Comparison of ENCODE assay signal across 10 mouse cellular contexts in genomic region chr9:57633481-57634024, GRCm38 (mm10). TPM values are rescaled to one million over a fixed set of nuclear protein-coding genes. Genes with fewer than 3 reads are reported as not detected.
DNase-seq lines count a peak whose midpoint lies in the region; ATAC-seq and TF ChIP-seq lines count a peak whose summit lies in the region.
"Had no signal": no experiment of that assay in that cellular context is flagged by ENCODE, and none has a peak within 500 bp of the region (broad histone marks: within the 10 kb centered on the region; RNA-seq: fewer than 3 reads in every experiment).

No protein-coding gene starts in this region.

- no peaks in the 10 kb centered on the region for H3K27me3 ChIP-seq in hindbrain, embryonic 13.5 days
- H3K27me3 ChIP-seq in hindbrain, embryonic 11.5 days (ENCODE audit: control insufficient read depth, insufficient read depth, low read length) = no peaks in the 10 kb centered on the region
- no peaks in the 10 kb centered on the region for H3K27me3 ChIP-seq in spleen, adult 2 months (ENCODE audit: control insufficient read depth, insufficient read depth, low read length)
- no peaks in the 10 kb centered on the region for H3K27me3 ChIP-seq in kidney, embryonic 15.5 days
- H3K27me3 ChIP-seq: embryonic facial prominence, embryonic 15.5 days had no signal

- peak; percentile 37; the same call in 1 of the 2 replicates for TF ChIP-seq CTCF in spleen, adult 2 months (IDR thresholded peaks at IDR 0.05; ENCODE audit: extremely low read depth, insufficient read depth, insufficient read length, insufficient replicate concordance)

- no peak for ATAC-seq in hindbrain, embryonic 13.5 days (ENCODE audit: low FRiP score)
- no peak for ATAC-seq in hindbrain, embryonic 11.5 days (ENCODE audit: low FRiP score)
- no peak for ATAC-seq in kidney, embryonic 15.5 days (replicated peaks; ENCODE audit: low FRiP score)

- H3K27ac ChIP-seq in hindbrain, embryonic 13.5 days = no peak overlapping the region; the same call in 1 of the 2 replicates
- no peak overlapping the region for H3K27ac ChIP-seq in hindbrain, embryonic 11.5 days (ENCODE audit: low read depth, low read length)
- peak overlapping the region; percentile 70 for H3K27ac ChIP-seq in spleen, adult 2 months (ENCODE audit: insufficient read depth, low read length)
- H3K27ac ChIP-seq in kidney, embryonic 15.5 days = no peak overlapping the region
- H3K27ac ChIP-seq: embryonic facial prominence, embryonic 15.5 days had no signal

- H3K9ac ChIP-seq in hindbrain, embryonic 13.5 days = peak overlapping the region; percentile 39; the same call in 1 of the 2 replicates
- no peak overlapping the region for H3K9ac ChIP-seq in hindbrain, embryonic 11.5 days (ENCODE audit: low read depth, low read length)
- H3K9ac ChIP-seq in kidney, embryonic 15.5 days = no peak overlapping the region
- H3K9ac ChIP-seq: embryonic facial prominence, embryonic 15.5 days had no signal

- peaks cover 44% of the 10 kb centered on the region for H3K36me3 ChIP-seq in hindbrain, embryonic 13.5 days
- H3K36me3 ChIP-seq in hindbrain, embryonic 11.5 days (ENCODE audit: control insufficient read depth, insufficient read depth, low read length) = peaks cover 5% of the 10 kb centered on the region; the same call in 1 of the 2 replicates
- peaks cover 35% of the 10 kb centered on the region for H3K36me3 ChIP-seq in spleen, adult 2 months (ENCODE audit: control insufficient read depth, insufficient read depth, low read length)
- peaks cover 31% of the 10 kb centered on the region for H3K36me3 ChIP-seq in kidney, embryonic 15.5 days

- whole genome bisulfite sequencing in hindbrain, embryonic 13.5 days = 42% methylated on average over 4 of the region's 4 CpGs
- WGBS in hindbrain, embryonic 11.5 days = 46% methylated on average over 4 of the region's 4 CpGs
- 24% methylated on average over 4 of the region's 4 CpGs for WGBS in spleen, adult 2 months
- WGBS in kidney, embryonic 15.5 days = 42% methylated on average over 4 of the region's 4 CpGs

- no peak for TF ChIP-seq POLR2A in spleen, adult 2 months (IDR thresholded peaks at IDR 0.05; ENCODE audit: low read depth, low read length)

- no peak overlapping the region for H3K4me3 ChIP-seq in hindbrain, embryonic 13.5 days
- no peak overlapping the region for H3K4me3 ChIP-seq in hindbrain, embryonic 11.5 days (ENCODE audit: low read depth, low read length)
- no peak overlapping the region for H3K4me3 ChIP-seq in spleen, adult 2 months (ENCODE audit: extremely low read depth, insufficient read depth, insufficient read length)
- H3K4me3 ChIP-seq in kidney, embryonic 15.5 days (replicated peaks) = no peak overlapping the region
- H3K4me3 ChIP-seq: embryonic facial prominence, embryonic 15.5 days had no signal

- peaks cover 38% of the 10 kb centered on the region for H3K4me1 ChIP-seq in hindbrain, embryonic 13.5 days (replicated peaks)
- no peaks in the 10 kb centered on the region; the same call in 1 of the 2 replicates for H3K4me1 ChIP-seq in hindbrain, embryonic 11.5 days (replicated peaks; ENCODE audit: control insufficient read depth, insufficient read depth, low read length)
- H3K4me1 ChIP-seq in spleen, adult 2 months (ENCODE audit: control insufficient read depth, insufficient read depth, insufficient read length) = peaks cover 44% of the 10 kb centered on the region
- peaks cover 25% of the 10 kb centered on the region for H3K4me1 ChIP-seq in kidney, embryonic 15.5 days

- H3K4me2 ChIP-seq in hindbrain, embryonic 13.5 days = no peak overlapping the region
- no peak overlapping the region for H3K4me2 ChIP-seq in hindbrain, embryonic 11.5 days (replicated peaks; ENCODE audit: low read depth, low read length)
- no peak overlapping the region for H3K4me2 ChIP-seq in kidney, embryonic 15.5 days
- H3K4me2 ChIP-seq: embryonic facial prominence, embryonic 15.5 days had no signal

- no peak for DNase-seq in hindbrain, embryonic 11.5 days (ENCODE audit: low spot score)
- peak; percentile 54 to 62 for DNase-seq in spleen, adult 2 months (ENCODE audit: low read depth in 1 of 2, low spot score in 2 of 2)
- no peak for DNase-seq in spleen, adult 12 weeks (ENCODE audit: low spot score)
- peak; percentile 63 for DNase-seq in layer of hippocampus, adult 9-11 months
- DNase-seq in thymus, postnatal 36 days = peak; percentile 56 to 67
- DNase-seq in urinary bladder, postnatal 14 days (ENCODE audit: low spot score) = no peak

- H3K9me3 ChIP-seq in hindbrain, embryonic 13.5 days = no peaks in the 10 kb centered on the region
- no peaks in the 10 kb centered on the region for H3K9me3 ChIP-seq in hindbrain, embryonic 11.5 days (ENCODE audit: control insufficient read depth, low read length)
- no peaks in the 10 kb centered on the region for H3K9me3 ChIP-seq in kidney, embryonic 15.5 days (replicated peaks)
- H3K9me3 ChIP-seq: embryonic facial prominence, embryonic 15.5 days had no signal

RNA-seq across cellular contexts. Expression of gene Lman1l, which starts 13.0 kb away (rescaled TPM):
- not detected in 2 replicates for polyA plus RNA-seq in hindbrain, embryonic 13.5 days (2015; fragmentation: Nextera tagmentation; extraction: Ambion mirVana)
- polyA plus RNA-seq in hindbrain, embryonic 11.5 days (2014; fragmentation: Nextera tagmentation; extraction: Ambion mirVana) = not detected in 2 replicates
- 0.09 and 0.16 TPM in 2 replicates for polyA plus RNA-seq in spleen, adult 2 months (2012; rRNA removed)
- not detected in 2 replicates for polyA plus RNA-seq in kidney, embryonic 15.5 days (2015; fragmentation: Nextera tagmentation; extraction: Ambion mirVana)
- polyA plus RNA-seq: embryonic facial prominence, embryonic 15.5 days; intestine, embryonic 14.5 days had no signal

RNA-seq across cellular contexts. Expression of gene Csk, which starts 19.9 kb away (rescaled TPM):
- 43.6 and 45.0 TPM in 2 replicates for polyA plus RNA-seq in hindbrain, embryonic 13.5 days (2015; fragmentation: Nextera tagmentation; extraction: Ambion mirVana)
- polyA plus RNA-seq in hindbrain, embryonic 11.5 days (2014; fragmentation: Nextera tagmentation; extraction: Ambion mirVana) = 29.4 and 30.7 TPM in 2 replicates
- polyA plus RNA-seq in spleen, adult 2 months (2012; rRNA removed) = 233 and 265 TPM in 2 replicates
- 27.2 and 27.9 TPM in 2 replicates for polyA plus RNA-seq in kidney, embryonic 15.5 days (2015; fragmentation: Nextera tagmentation; extraction: Ambion mirVana)

RNA-seq across cellular contexts. Expression of gene Cplx3, which starts 27.5 kb away (rescaled TPM):
- 0.21 and 0.48 TPM in 2 replicates for polyA plus RNA-seq in hindbrain, embryonic 13.5 days (2015; fragmentation: Nextera tagmentation; extraction: Ambion mirVana)
- polyA plus RNA-seq in hindbrain, embryonic 11.5 days (2014; fragmentation: Nextera tagmentation; extraction: Ambion mirVana) = 0.09 and 0.11 TPM in 2 replicates
- polyA plus RNA-seq in spleen, adult 2 months (2012; rRNA removed) = not detected in 2 replicates
- not detected in 2 replicates for polyA plus RNA-seq in kidney, embryonic 15.5 days (2015; fragmentation: Nextera tagmentation; extraction: Ambion mirVana)
- polyA plus RNA-seq: embryonic facial prominence, embryonic 15.5 days; intestine, embryonic 14.5 days had no signal

RNA-seq across cellular contexts. Expression of gene Ulk3, which starts 44.3 kb away (rescaled TPM):
- polyA plus RNA-seq in hindbrain, embryonic 13.5 days (2015; fragmentation: Nextera tagmentation; extraction: Ambion mirVana) = 28.6 and 30.5 TPM in 2 replicates
- 5.2 and 8.6 TPM in 2 replicates for polyA plus RNA-seq in hindbrain, embryonic 11.5 days (2014; fragmentation: Nextera tagmentation; extraction: Ambion mirVana)
- 44.5 and 47.6 TPM in 2 replicates for polyA plus RNA-seq in spleen, adult 2 months (2012; rRNA removed)
- polyA plus RNA-seq in kidney, embryonic 15.5 days (2015; fragmentation: Nextera tagmentation; extraction: Ambion mirVana) = 16.9 and 18.8 TPM in 2 replicates

RNA-seq across cellular contexts. Expression of gene Cyp1a2, which starts 50.0 kb away (rescaled TPM):
- not detected in 2 replicates for polyA plus RNA-seq in hindbrain, embryonic 13.5 days (2015; fragmentation: Nextera tagmentation; extraction: Ambion mirVana)
- polyA plus RNA-seq in hindbrain, embryonic 11.5 days (2014; fragmentation: Nextera tagmentation; extraction: Ambion mirVana) = not detected in 2 replicates
- polyA plus RNA-seq in spleen, adult 2 months (2012; rRNA removed) = not detected in 2 replicates
- not detected in 2 replicates for polyA plus RNA-seq in kidney, embryonic 15.5 days (2015; fragmentation: Nextera tagmentation; extraction: Ambion mirVana)
- polyA plus RNA-seq: embryonic facial prominence, embryonic 15.5 days; intestine, embryonic 14.5 days had no signal

Comparison
In these comparisons a context has a peak if more than half of its experiments do, and no peak if none do; other contexts are left out.
1. DNase-seq: peak in spleen, adult 2 months (2 of 2), layer of hippocampus, adult 9-11 months (single experiment) and thymus, postnatal 36 days (2 of 2); none in hindbrain, embryonic 11.5 days (single experiment), spleen, adult 12 weeks (single experiment) and urinary bladder, postnatal 14 days (single experiment).